Mouse (Mus musculus): ENCODE results near the gene Helz. TPM values are rescaled to one million over a fixed set of nuclear protein-coding genes. Genes with fewer than 3 reads are reported as not detected.
A peak's percentile ranks its signal among the peaks of the same experiment; 100 is the strongest.

Gene Helz
- polyA plus RNA-seq, 1 experiment from 2014 or later: 22.0 TPM

DNA sequence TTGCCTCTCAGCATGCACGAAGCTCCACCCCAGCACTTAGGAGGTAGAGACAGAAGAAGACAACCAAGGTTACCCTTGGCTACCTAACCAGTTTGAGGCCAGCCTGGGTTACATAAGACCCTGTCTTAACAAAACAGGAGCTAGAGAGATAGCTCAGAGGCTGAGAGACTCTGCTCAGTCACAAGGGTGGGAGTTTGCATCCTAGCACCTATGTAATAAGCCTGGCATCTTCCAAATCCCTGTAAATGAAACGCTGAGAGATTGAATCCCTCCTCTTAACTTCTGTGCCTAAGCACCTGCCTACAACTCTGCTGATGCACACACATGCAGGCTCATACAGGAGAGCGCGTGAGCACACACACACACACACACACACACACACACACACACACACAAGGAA, 112.7 kb downstream of the Helz start:
- H3K4me1 ChIP-seq (ENCODE audit: control insufficient read depth, insufficient read depth, low read length): no peaks in the 10 kb centered on the region
- ATAC-seq (ENCODE audit: low read depth) (no peak), DNase-seq (ENCODE audit: low spot score) (no peak)
- WGBS: 93% methylated on average over 4 of the region's 4 CpGs
- peaks cover 67% of the 10 kb centered on the region for H3K36me3 ChIP-seq (ENCODE audit: control insufficient read depth, insufficient read depth, low read length)
- no peak overlapping the region for H3K4me3 ChIP-seq (ENCODE audit: low read depth, low read length)
- H3K4me2 ChIP-seq (ENCODE audit: low read depth, low read length): no peak overlapping the region
- H3K27ac ChIP-seq (replicated peaks; ENCODE audit: low read depth, low read length): no peak overlapping the region
- no peaks in the 10 kb centered on the region for H3K27me3 ChIP-seq (replicated peaks; ENCODE audit: control insufficient read depth, insufficient read depth, low read length)
- H3K9me3 ChIP-seq (ENCODE audit: control insufficient read depth, low read length): no peaks in the 10 kb centered on the region
- H3K9ac ChIP-seq (ENCODE audit: low read depth, low read length): no peak overlapping the region

DNA sequence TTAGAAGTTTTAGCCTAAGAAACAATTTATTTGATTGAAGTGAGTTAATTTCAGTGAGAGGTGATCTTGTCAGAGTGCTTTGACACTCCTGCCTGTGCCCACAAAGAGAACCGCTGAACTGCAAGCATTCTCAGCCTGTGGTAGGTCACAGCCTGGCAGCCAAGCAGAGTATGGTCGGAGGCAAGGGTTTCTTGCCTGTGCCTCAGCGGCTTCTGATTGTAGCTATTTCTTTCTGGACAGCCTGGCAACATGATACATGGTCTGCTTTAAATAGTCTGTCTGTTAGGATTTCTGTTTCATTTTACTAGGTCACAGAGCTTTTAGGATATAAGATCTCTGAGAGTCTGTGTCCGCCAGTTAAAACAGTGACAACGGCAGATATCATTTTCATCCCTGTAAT, 114.9 kb downstream of the Helz start:
- ATAC-seq (ENCODE audit: low read depth) (no peak), DNase-seq (ENCODE audit: low spot score) (no peak)
- H3K27ac ChIP-seq (replicated peaks; ENCODE audit: low read depth, low read length): no peak overlapping the region
- peaks cover 70% of the 10 kb centered on the region for H3K36me3 ChIP-seq (ENCODE audit: control insufficient read depth, insufficient read depth, low read length)
- no peak overlapping the region for H3K9ac ChIP-seq (ENCODE audit: low read depth, low read length)
- no peaks in the 10 kb centered on the region for H3K9me3 ChIP-seq (ENCODE audit: control insufficient read depth, low read length)
- no peaks in the 10 kb centered on the region for H3K4me1 ChIP-seq (ENCODE audit: control insufficient read depth, insufficient read depth, low read length)
- no peak overlapping the region for H3K4me3 ChIP-seq (ENCODE audit: low read depth, low read length)
- 80% methylated on average over 5 of the region's 5 CpGs for WGBS
- no peaks in the 10 kb centered on the region for H3K27me3 ChIP-seq (replicated peaks; ENCODE audit: control insufficient read depth, insufficient read depth, low read length)
- no peak overlapping the region for H3K4me2 ChIP-seq (ENCODE audit: low read depth, low read length)

DNA sequence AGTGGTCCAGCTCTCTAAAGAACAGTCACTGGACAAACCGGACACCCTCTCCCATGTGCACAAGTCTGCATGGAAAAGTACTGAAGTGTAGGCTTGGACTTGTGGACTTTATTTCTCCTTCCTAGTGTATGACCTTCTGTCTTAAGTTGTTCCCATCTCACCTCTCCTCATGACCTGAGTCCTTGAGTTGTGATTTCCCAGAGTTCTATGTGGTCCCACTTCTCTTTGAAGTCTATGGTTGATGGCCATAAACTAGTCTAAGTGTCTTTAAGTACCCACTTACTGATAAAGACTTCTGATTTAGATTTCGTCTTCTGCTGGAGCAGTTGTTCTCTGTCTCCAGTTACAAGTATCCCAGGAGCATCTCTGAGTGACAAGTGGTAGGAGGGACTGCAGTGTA, 119.8 kb downstream of the Helz start:
- H3K27me3 ChIP-seq (replicated peaks; ENCODE audit: control insufficient read depth, insufficient read depth, low read length): no peaks in the 10 kb centered on the region
- H3K36me3 ChIP-seq (ENCODE audit: control insufficient read depth, insufficient read depth, low read length): peaks cover 87% of the 10 kb centered on the region
- H3K27ac ChIP-seq (replicated peaks; ENCODE audit: low read depth, low read length): no peak overlapping the region

DNA sequence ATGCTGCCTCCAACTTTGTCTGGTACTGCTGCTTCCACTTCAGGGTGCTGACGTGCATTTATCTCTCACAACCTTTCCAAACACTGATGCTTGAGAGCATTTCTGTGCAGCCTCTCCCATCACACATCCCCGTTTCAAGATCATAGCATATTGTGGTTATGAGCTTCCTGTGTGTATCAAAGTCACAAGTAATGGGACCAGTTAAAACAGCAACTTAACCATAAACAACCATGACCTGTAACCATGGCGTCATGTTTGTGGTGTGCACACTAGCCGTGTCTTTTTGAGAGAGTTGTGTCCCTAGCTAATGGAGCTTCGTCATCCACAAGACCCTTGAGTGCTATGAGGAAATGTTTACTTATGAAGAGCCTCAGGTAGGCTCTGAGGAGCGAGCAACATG, 120.5 kb downstream of the Helz start:
- 90% methylated on average over 6 of the region's 6 CpGs for WGBS
- no peak for DNase-seq (ENCODE audit: low spot score)
- H3K4me3 ChIP-seq (ENCODE audit: low read depth, low read length): no peak overlapping the region
- no peak for ATAC-seq (ENCODE audit: low read depth)
- no peaks in the 10 kb centered on the region for H3K27me3 ChIP-seq (replicated peaks; ENCODE audit: control insufficient read depth, insufficient read depth, low read length)
- H3K27ac ChIP-seq (replicated peaks; ENCODE audit: low read depth, low read length): no peak overlapping the region
- H3K4me2 ChIP-seq (ENCODE audit: low read depth, low read length): no peak overlapping the region
- no peaks in the 10 kb centered on the region for H3K9me3 ChIP-seq (ENCODE audit: control insufficient read depth, low read length)
- no peaks in the 10 kb centered on the region for H3K4me1 ChIP-seq (ENCODE audit: control insufficient read depth, insufficient read depth, low read length)
- H3K36me3 ChIP-seq (ENCODE audit: control insufficient read depth, insufficient read depth, low read length): peaks cover 90% of the 10 kb centered on the region
- H3K9ac ChIP-seq (ENCODE audit: low read depth, low read length): no peak overlapping the region

More for the DNA sequence above, 119.8 kb downstream of the Helz start:
- no peak overlapping the region for H3K9ac ChIP-seq (ENCODE audit: low read depth, low read length)
- no peak overlapping the region for H3K4me3 ChIP-seq (ENCODE audit: low read depth, low read length)
- 83% methylated on average over 2 of the region's 2 CpGs for WGBS
- ATAC-seq (ENCODE audit: low read depth): no peak
- H3K4me2 ChIP-seq (ENCODE audit: low read depth, low read length): no peak overlapping the region
- DNase-seq (ENCODE audit: low spot score): no peak
- H3K9me3 ChIP-seq (ENCODE audit: control insufficient read depth, low read length): no peaks in the 10 kb centered on the region
- no peaks in the 10 kb centered on the region for H3K4me1 ChIP-seq (ENCODE audit: control insufficient read depth, insufficient read depth, low read length)

DNA sequence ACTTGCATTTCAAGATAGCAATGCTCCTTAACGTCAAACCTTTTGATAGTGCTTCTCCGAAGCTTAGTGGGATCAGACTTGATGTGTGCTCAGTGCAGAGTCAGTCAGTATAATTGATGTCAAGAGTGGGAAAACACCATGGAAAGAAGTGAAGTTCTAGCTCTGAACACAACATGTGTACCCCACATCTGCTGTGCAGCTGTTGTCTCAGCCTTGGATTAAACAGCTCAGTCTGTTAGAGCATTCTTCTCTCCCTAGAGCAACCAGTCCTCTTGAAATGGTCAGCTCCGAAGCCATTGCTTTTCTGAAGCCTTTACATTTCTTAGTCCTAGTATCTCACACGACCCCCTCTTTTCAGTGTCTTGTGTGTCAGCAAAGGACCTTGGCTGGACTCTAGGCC, 121.2 kb downstream of the Helz start:
- no peak; the same call in 1 of the 2 replicates for ATAC-seq (ENCODE audit: low read depth)
- Histone ChIP-seq H3K27ac (replicated peaks; ENCODE audit: low read depth, low read length) (no peak overlapping the region), H3K27me3 (replicated peaks; ENCODE audit: control insufficient read depth, insufficient read depth, low read length) (no peaks in the 10 kb centered on the region), H3K4me3 (ENCODE audit: low read depth, low read length) (no peak overlapping the region), H3K36me3 (ENCODE audit: control insufficient read depth, insufficient read depth, low read length) (peaks cover 90% of the 10 kb centered on the region), H3K4me2 (ENCODE audit: low read depth, low read length) (no peak overlapping the region), H3K9ac (ENCODE audit: low read depth, low read length) (no peak overlapping the region), H3K9me3 (ENCODE audit: control insufficient read depth, low read length) (no peaks in the 10 kb centered on the region), H3K4me1 (ENCODE audit: control insufficient read depth, insufficient read depth, low read length) (no peaks in the 10 kb centered on the region)
- WGBS: 60% methylated on average over 4 of the region's 4 CpGs
- DNase-seq (ENCODE audit: low spot score): peak; percentile 70

DNA sequence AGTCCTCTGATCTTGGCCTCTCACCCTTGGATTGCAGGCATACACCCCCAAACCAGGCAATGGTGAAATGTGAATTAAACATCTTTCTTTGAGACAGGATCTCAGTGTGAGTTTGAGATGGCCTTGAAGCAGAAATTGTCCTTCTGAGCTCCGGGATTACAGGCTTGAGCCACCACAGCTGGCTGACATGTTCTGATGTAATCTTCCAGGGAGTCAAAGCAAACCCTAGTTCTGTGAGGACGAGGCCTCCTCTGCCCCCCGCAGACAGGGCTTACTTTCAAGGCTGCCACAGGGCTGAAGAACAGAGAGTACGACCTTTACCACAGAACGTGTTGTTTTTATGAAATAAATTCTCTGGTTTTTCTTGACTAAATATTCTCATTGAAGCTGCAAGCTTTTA, 126.3 kb downstream of the Helz start:
- Histone ChIP-seq H3K36me3 (ENCODE audit: control insufficient read depth, insufficient read depth, low read length) (peaks cover 54% of the 10 kb centered on the region), H3K9me3 (ENCODE audit: control insufficient read depth, low read length) (no peaks in the 10 kb centered on the region), H3K4me1 (ENCODE audit: control insufficient read depth, insufficient read depth, low read length) (no peaks in the 10 kb centered on the region), H3K4me3 (ENCODE audit: low read depth, low read length) (no peak overlapping the region), H3K27me3 (replicated peaks; ENCODE audit: control insufficient read depth, insufficient read depth, low read length) (no peaks in the 10 kb centered on the region), H3K9ac (ENCODE audit: low read depth, low read length) (no peak overlapping the region), H3K27ac (replicated peaks; ENCODE audit: low read depth, low read length) (no peak overlapping the region), H3K4me2 (ENCODE audit: low read depth, low read length) (no peak overlapping the region)
- 77% methylated on average over 5 of the region's 5 CpGs for WGBS
- DNase-seq (ENCODE audit: low spot score): no peak
- ATAC-seq (ENCODE audit: low read depth): no peak

DNA sequence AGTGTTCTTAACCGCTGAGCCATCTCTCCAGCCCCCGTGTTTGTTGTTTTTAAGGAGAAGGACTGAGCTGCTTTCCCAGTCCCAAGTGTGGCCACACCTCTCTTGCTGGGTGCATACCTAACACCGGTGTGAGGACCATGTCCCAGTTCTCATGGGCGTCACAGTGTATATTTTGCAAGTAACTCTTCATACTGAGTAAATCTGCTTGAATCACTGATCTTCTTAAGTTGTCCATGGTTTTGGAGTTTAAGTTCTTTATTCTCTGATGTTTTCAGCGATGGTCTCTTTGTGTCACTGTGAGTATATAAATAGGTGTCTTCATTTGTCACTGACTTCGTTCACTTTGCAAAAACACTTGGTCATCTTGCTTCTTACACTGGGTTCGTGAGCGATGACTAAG, 126.9 kb downstream of the Helz start:
- ATAC-seq (ENCODE audit: low read depth) (no peak), DNase-seq (ENCODE audit: low spot score) (no peak)
- peaks cover 50% of the 10 kb centered on the region for H3K36me3 ChIP-seq (ENCODE audit: control insufficient read depth, insufficient read depth, low read length)
- no peaks in the 10 kb centered on the region for H3K27me3 ChIP-seq (replicated peaks; ENCODE audit: control insufficient read depth, insufficient read depth, low read length)
- H3K9me3 ChIP-seq (ENCODE audit: control insufficient read depth, low read length): no peaks in the 10 kb centered on the region
- no peak overlapping the region for H3K4me3 ChIP-seq (ENCODE audit: low read depth, low read length)
- no peak overlapping the region for H3K9ac ChIP-seq (ENCODE audit: low read depth, low read length)
- WGBS: 89% methylated on average over 8 of the region's 8 CpGs
- no peak overlapping the region for H3K27ac ChIP-seq (replicated peaks; ENCODE audit: low read depth, low read length)
- no peak overlapping the region for H3K4me2 ChIP-seq (ENCODE audit: low read depth, low read length)
- no peaks in the 10 kb centered on the region for H3K4me1 ChIP-seq (ENCODE audit: control insufficient read depth, insufficient read depth, low read length)

DNA sequence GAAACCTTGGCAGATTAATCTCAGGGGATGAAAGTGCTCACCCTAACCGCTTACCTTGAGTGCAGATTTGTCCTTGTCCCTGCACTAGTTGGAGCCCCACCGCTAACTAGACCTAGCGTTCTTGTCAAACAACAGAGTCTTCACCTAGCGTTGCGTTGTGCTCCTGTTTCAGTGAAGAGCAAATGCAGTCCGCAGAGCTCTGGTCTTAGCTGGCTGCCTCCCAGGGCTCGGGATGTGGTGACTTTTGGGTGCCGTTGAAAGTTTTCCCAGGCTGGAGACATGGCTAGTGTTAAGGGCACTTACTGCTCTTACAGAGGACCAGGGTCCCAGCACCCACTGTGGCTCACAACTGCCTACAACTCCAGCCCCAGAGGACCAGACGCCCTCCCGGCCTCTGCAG, 127.5 kb downstream of the Helz start:
- peaks cover 44% of the 10 kb centered on the region for H3K36me3 ChIP-seq (ENCODE audit: control insufficient read depth, insufficient read depth, low read length)

DNA sequence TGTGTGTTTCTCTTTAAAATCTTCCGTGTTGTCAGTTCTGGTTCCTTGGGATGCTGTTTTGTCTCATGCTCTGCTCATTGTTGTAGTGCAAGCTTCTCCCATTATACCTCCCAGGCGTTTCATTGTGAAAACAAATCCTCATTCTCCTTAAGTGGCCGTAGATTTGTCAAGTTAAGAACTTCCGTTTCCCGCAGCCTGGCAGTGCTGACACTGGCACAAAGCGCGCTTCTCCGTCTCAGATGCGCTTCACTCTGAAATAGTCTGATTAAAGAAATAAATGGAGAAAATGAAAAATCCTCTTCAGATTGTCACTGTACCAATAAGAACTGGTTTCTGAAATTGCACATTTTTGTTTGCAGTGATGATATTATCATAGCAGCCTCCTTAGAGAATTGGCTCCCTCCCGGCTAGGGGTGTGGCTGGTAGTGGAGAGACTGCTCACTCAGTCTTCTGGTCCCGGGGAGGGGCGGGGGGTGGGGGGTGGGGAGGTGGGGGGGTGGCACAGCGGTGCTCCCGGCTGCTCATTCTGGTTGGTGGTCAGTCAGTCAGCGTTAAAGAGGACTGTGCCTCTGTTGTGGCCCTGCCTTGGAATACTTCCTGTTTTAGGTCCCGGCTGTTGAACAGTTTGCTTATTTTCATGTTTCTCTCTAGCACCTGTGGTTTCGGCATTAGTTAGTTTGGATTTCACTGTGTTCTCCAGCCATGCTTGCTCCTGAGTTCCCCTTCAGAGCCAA, 128.6 kb downstream of the Helz start:
- Histone ChIP-seq H3K4me3 (ENCODE audit: low read depth, low read length) (no peak overlapping the region), H3K27ac (replicated peaks; ENCODE audit: low read depth, low read length) (no peak overlapping the region), H3K27me3 (replicated peaks; ENCODE audit: control insufficient read depth, insufficient read depth, low read length) (no peaks in the 10 kb centered on the region), H3K9ac (ENCODE audit: low read depth, low read length) (no peak overlapping the region), H3K4me2 (ENCODE audit: low read depth, low read length) (no peak overlapping the region), H3K4me1 (ENCODE audit: control insufficient read depth, insufficient read depth, low read length) (no peaks in the 10 kb centered on the region), H3K9me3 (ENCODE audit: control insufficient read depth, low read length) (no peaks in the 10 kb centered on the region), H3K36me3 (ENCODE audit: control insufficient read depth, insufficient read depth, low read length) (peaks cover 32% of the 10 kb centered on the region)
- DNase-seq (ENCODE audit: low spot score) (no peak), ATAC-seq (ENCODE audit: low read depth) (no peak)
- WGBS: 63% methylated on average over 17 of the region's 17 CpGs

More for the DNA sequence above, 127.5 kb downstream of the Helz start:
- Histone ChIP-seq H3K27ac (replicated peaks; ENCODE audit: low read depth, low read length) (no peak overlapping the region), H3K9me3 (ENCODE audit: control insufficient read depth, low read length) (no peaks in the 10 kb centered on the region), H3K4me2 (ENCODE audit: low read depth, low read length) (no peak overlapping the region), H3K27me3 (replicated peaks; ENCODE audit: control insufficient read depth, insufficient read depth, low read length) (no peaks in the 10 kb centered on the region), H3K4me1 (ENCODE audit: control insufficient read depth, insufficient read depth, low read length) (no peaks in the 10 kb centered on the region), H3K9ac (ENCODE audit: low read depth, low read length) (no peak overlapping the region), H3K4me3 (ENCODE audit: low read depth, low read length) (no peak overlapping the region)
- 89% methylated on average over 10 of the region's 10 CpGs for WGBS
- DNase-seq (ENCODE audit: low spot score) (no peak), ATAC-seq (ENCODE audit: low read depth) (no peak)

Measured in embryonic facial prominence, embryonic 14.5 days (tissue).